Mouse (Mus musculus) adrenal gland, adult 18-20 months (tissue): Measurements from ENCODE around the gene Sprr2j-ps. TPM values are rescaled to one million over a fixed set of nuclear protein-coding genes. Genes with fewer than 3 reads are reported as not detected.

Experiments used
- DNase-seq, 2 experiments: peaks; one replicate each; pipeline ENCODE4 v3.0.0; 2021 to 2022; ENCODE audit warnings: low spot score in 2 of 2
- long read RNA-seq, 2 experiments: library from polyadenylated mRNA; stranded (forward); transcript quantifications; one replicate each; pipeline ENCODE4 v2.0.0; 2021
- total RNA-seq, 2 experiments: library from RNA; stranded (reverse); gene quantifications; 1 replicate in 1 of 2; 2 replicates in 1 of 2; pipeline ENCODE4 v1.2.3; 2021

Gene Sprr2j-ps
- not detected for total RNA-seq
- long read RNA-seq, experiment 1: 0 reads
- long read RNA-seq, experiment 2: 0 reads

DNA sequence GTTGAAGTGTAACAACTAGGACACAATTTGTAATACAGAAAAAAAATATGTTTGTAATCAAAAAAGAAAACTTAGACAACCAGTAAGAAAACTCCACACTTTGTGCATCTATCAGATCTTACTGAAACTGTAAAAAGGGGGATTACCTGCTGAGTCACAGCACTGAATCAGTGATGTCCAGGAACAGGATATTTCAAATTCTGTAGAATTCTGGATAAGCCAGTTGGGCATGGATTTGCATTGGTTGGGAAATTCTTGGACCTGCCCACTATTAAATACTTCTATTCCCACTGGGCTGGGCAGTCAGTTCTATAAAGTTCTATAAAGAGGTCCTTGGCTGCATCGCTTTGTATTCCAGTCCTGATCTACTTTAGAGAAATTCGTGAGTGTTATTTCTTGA, at the start of gene Sprr2j-ps:
Gene Sprr2j-ps, plus strand, starts transcription at position 301 of the 400 bp plus-strand sequence.
- no peak for DNase-seq

DNA sequence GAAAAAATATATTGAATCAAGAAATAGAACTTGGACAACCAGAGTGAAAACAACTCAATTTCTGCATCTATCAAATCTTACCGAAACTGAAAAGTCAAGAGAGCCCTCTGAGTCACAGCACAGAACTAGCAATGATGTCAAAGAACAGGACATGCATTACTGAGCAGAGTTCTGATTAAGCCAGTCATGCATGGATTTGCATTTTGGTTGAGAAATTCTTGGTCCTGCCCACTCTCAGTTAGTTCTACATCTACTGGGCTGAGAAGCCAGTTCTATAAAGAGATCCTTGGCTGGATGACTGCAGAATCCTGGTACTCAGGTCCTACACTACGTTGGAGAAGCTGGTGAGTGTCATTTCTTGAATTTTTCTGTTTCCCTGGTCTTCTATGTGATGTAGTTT, 44.3 kb upstream of the Sprr2j-ps start:
- DNase-seq: no peak

DNA sequence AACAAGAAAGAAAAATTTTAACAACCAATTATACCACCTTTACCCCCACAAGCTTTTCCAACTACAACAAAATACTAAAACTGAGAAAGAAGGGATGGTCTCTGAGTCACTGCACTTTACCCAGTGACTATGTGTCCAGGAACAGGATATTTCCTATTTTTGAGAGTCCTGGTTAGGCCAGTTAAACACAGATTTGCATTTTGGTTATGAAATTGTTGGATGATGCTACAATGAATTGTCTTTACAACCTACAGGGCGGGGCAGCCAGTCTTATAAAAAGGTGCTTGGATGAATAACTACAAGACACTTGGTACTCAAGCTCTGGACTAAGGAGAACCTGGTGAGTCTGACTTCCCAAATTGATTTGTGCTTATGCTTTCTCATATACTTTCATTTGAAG, 32.5 kb upstream of the Sprr2j-ps start, which contains the start of gene Sprr2h:
Gene Sprr2h, plus strand, starts transcription at position 301 of the 400 bp plus-strand sequence.
- DNase-seq: no peak

DNA sequence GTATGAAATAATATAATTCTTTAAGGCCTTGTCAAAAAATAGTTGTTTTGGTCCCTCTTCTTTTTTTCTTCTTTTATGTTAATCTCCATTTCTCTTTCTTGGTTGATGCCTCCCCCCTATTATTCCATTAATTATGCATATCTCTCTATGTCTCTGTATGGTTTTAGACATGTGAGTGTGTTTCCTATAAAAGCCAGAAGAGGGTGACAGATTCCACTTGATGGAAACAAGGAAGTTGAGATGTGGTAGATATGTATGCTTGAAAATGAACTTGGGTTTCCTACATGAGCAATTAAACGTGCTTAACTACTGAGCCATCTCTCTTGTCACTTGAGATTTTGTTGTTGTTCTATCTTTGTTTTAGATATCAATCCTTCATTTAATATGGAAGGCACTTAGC, 23.6 kb upstream of the Sprr2j-ps start:
- no peak for DNase-seq

DNA sequence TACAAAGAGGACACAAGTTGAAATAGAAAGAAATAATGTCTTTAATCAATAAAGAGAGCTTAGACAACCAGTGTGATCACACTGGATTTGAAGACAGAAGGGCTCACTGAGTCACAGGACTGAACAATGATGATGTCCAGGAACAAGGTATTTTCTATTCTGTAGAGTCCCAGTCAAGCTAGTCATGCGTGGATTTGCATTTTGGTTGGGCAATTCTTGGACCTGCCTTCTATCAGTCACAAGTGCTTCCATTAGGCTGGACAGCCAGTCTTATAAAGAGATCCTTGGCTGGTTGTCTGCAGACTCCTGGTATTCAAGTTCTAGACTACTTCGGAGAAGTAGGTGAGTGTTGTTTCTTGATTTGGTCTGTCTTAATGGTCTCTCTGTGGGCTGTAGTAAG, 10.2 kb upstream of the Sprr2j-ps start, which contains the start of gene Sprr2i:
Gene Sprr2i, plus strand, starts transcription at position 301 of the 400 bp plus-strand sequence.
- DNase-seq: no peak

DNA sequence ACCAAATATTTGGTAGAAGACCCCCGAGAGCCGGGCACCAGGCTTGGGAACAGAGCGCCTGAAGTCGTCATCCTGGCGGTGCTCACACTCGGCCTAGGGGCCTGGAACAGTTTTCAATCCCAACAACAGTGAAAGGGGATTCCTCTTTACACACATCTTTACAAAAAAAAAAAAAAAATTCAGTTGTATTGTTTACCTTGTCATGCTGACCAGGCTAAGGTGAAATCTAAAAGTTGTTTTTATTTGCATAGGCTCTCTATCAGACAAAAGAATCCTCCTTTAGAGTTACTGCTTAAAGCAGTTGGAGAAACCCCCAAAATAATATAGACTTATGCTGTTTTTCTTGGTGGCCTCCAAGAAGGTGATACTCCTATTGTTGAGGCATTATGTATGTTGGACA, 11.4 kb downstream of the Sprr2j-ps start, which contains the start of gene Gm9774:
Gene Gm9774, minus strand, starts transcription at position 101 of the 400 bp plus-strand sequence.
- DNase-seq: no peak

DNA sequence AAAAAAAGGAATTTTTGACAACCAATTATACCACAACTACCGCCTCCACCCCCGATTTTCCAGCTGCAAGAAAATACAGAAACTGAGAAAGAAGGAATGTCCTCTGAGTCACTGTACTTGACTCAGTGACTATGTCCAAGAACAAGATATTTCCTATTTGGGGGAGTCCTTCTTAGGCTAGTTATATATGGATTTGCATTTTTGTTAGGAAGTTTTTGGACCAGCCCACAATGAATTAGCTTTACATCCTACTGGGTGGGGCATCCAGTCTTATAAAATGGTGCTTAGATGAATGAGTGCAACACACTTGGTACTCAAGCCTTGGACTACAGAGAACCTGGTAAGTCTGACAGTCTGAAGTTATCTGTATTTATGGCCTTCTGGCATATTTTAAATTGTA, 14.4 kb downstream of the Sprr2j-ps start, which contains the start of gene Sprr2k:
Gene Sprr2k, plus strand, starts transcription at position 301 of the 400 bp plus-strand sequence.
- DNase-seq: no peak

DNA sequence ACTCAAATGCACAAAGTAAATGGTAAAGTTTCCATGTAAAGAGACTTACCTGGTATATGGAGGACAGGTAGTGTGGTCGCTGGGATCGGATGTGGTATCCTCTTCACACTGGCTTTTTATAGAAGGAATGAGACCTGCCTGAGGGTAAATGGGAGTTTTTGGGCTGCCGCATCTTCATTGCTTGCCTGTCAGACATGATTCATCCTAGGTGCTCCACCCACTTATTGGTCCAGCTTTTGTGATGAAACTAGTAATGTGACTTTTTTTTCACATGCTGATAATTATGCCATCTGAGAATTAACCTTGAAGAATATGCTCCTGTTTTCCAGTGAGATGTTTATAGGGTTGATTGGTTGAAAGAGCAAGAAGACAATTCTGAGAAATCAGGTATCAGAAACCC, 20.8 kb downstream of the Sprr2j-ps start, which contains the start of gene Sprr1b:
Gene Sprr1b, minus strand, starts transcription at position 101 of the 400 bp plus-strand sequence.
- DNase-seq: no peak

DNA sequence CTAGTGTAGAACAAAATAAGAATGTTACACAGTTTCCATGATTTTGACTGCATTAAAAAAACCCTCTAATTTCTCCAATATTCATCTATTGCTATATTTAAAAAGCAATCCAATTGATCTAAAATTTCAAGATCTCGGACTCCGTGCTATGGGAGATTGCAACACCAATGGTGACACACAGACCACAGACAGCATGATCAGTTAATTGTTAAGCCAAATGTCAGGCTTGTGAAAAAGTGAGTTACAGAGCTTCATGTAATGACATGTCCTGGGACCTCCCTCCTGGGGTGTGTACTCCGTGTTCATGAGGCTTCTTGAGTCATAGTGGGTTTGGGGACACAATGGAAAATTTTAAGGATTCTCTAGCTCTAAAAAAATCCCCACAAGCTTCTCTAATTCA, 22.3 kb downstream of the Sprr2j-ps start:
- DNase-seq: no peak

DNA sequence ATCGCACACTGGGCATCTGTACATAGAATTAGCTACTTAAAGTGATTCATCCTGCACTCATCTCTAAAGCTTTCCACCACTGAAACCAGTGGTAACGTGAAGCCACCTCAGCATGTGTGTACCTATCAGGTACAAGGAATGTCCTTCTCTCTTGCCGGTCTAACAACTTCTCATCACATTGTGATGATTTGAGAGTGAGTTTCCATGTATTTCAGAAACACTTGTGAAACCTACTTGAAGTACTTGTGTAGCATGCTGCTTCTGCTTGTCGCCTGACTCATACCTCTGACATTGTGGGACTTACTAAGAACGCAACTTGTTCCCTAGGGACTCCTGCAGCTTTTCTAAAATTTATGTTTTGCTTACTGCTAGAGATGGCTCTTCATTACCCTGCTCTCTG, 37.3 kb downstream of the Sprr2j-ps start:
- DNase-seq: no peak

DNA sequence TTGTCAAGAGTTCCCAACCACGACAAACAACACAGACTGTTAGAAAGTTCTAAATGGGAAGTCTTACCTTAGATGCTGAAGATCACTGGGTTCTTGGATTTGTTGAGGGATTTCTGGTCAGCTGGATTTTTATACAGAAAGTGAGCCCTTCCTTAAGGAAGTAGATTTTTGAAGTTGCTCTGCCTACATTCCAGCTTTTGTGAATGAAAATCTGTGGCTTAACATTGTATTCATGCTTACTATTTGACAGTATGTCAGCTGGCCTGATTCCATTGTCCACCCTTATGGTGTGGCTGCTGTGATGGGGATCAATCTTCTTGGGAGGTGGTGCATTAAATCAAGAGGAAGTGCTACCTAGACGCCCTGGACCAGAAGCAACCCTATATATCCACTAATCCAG, 40.7 kb downstream of the Sprr2j-ps start, which contains the start of gene Sprr3:
Gene Sprr3, minus strand, starts transcription at position 101 of the 400 bp plus-strand sequence.
- no peak for DNase-seq

DNA sequence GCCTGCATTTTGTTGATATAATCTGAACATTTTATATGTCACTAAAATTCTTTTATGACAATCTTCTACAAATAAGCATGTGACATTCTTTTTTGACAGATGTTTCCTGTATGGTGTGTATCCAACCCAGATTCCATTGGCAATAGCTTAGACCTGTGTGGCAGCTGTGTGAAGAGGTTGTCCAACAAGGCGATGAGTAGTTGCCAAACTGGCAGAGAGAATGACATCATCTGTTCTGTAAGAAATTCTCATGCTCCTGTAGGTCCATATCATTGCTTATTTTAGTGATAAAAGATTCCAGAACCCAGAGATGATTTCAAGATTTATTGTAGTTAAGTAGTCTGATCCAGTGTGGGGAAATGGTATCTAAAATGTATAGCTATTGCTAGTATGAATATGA, 48.7 kb downstream of the Sprr2j-ps start:
- DNase-seq: no peak

DNA sequence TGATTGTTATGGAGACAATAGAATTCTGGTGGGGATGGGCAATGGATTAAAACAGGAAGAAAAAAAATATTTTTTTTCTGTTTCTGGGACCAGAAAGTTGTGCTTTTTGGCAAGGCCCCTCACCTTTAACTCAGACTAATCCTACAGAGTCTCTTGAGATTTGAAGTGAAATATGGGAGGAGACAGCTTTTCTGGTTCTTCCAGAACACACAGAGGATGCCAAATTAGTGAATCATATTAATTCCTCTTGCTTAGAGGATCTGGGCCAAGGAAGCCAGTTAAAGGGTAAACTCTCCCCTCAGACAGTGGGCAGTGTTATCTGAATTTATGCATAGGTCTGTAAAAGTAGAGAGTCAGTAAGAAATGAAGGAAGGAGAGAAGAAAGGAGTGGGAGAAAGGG, 49.5 kb downstream of the Sprr2j-ps start:
- DNase-seq: no peak

Other genes with a start within 250 kb of the Sprr2j-ps start
- gene Sprr2a1, start 202.3 kb upstream of the Sprr2j-ps start, total RNA-seq: not detected
- not detected for gene Sprr2a2, start 202.2 kb upstream of the Sprr2j-ps start, total RNA-seq
- gene Sprr2a3, start 132.7 kb upstream of the Sprr2j-ps start, total RNA-seq: not detected
- gene Sprr2b, start 101.5 kb upstream of the Sprr2j-ps start, total RNA-seq: not detected
- gene Sprr2d, start 78.9 kb upstream of the Sprr2j-ps start, total RNA-seq: not detected
- gene Sprr2e, start 65.9 kb upstream of the Sprr2j-ps start, total RNA-seq: not detected
- not detected for gene Sprr2f, start 52.9 kb upstream of the Sprr2j-ps start, total RNA-seq
- not detected for gene Sprr2h, start 32.4 kb upstream of the Sprr2j-ps start, total RNA-seq
- gene Sprr2i, start 10.1 kb upstream of the Sprr2j-ps start, total RNA-seq: not detected
- gene Gm9774, start 11.3 kb downstream of the Sprr2j-ps start, total RNA-seq: 1 to 10 TPM; 4.1 to 4.8 TPM
- not detected for gene Sprr2k, start 14.5 kb downstream of the Sprr2j-ps start, total RNA-seq
- not detected for gene Sprr1b, start 20.7 kb downstream of the Sprr2j-ps start, total RNA-seq
- not detected for gene Sprr3, start 40.6 kb downstream of the Sprr2j-ps start, total RNA-seq
- gene Sprr1a, start 67.8 kb downstream of the Sprr2j-ps start, total RNA-seq: not detected
- not detected for gene Sprr4, start 82.4 kb downstream of the Sprr2j-ps start, total RNA-seq
- gene 2310046K23Rik, start 116.4 kb downstream of the Sprr2j-ps start, total RNA-seq: not detected
- gene Ivl, start 155.7 kb downstream of the Sprr2j-ps start, total RNA-seq: not detected
- not detected for gene Smcp, start 170.9 kb downstream of the Sprr2j-ps start, total RNA-seq
- gene 2210017I01Rik, start 189.4 kb downstream of the Sprr2j-ps start, total RNA-seq: not detected
- not detected for gene Lce6a, start 203.6 kb downstream of the Sprr2j-ps start, total RNA-seq
- not detected for gene Lce1a1, start 230.2 kb downstream of the Sprr2j-ps start, total RNA-seq
- not detected for gene Lce1b, start 238.8 kb downstream of the Sprr2j-ps start, total RNA-seq